Mouse (Mus musculus) brain, embryonic 14.5 days (tissue): ENCODE measurements around the gene Apod.

Experiments
- CTCF ChIP-seq: fragments of 200-500 bp; IDR thresholded peaks from 2 replicates; pipeline ENCODE4 v1.5.1; 2012; ENCODE audit warnings: inconsistent platforms, mild to moderate bottlenecking, moderate library complexity, borderline replicate concordance; ENCODE audit not compliant: insufficient read depth, insufficient read length; ENCODE audit errors: extremely low read depth
- POLR2A ChIP-seq: fragments of 200-500 bp; IDR thresholded peaks from 2 replicates; pipeline ENCODE4 v1.6.1; 2012; ENCODE audit warnings: mild to moderate bottlenecking, inconsistent platforms, borderline replicate concordance; ENCODE audit not compliant: poor library complexity, insufficient read depth, insufficient read length, severe bottlenecking; ENCODE audit errors: extremely low read depth

- TF ChIP-seq POLR2A (no peak), CTCF (no peak)
These were observed 14.7 kb downstream of the Apod start for GRCm38 (mm10) chr16:31299960-31300353.
